Mouse (Mus musculus): ENCODE measurements at regions not wholly inside any gene's neighbourhood (a gene's known extent, or its start where the extent isn't known, plus 50 kb on each side); places are given as distances from the start of the nearest gene placed in this dataset.

GRCm38 (mm10) chr10:9569277-9569676, 105.7 kb downstream of the Samd5 start:
- no peak for DNase-seq (ENCODE audit: low read depth, low spot score)

GRCm38 (mm10) chr10:9557517-9558065, 117.4 kb downstream of the Samd5 start:
- DNase-seq (ENCODE audit: low read depth, low spot score) = no peak

DNA sequence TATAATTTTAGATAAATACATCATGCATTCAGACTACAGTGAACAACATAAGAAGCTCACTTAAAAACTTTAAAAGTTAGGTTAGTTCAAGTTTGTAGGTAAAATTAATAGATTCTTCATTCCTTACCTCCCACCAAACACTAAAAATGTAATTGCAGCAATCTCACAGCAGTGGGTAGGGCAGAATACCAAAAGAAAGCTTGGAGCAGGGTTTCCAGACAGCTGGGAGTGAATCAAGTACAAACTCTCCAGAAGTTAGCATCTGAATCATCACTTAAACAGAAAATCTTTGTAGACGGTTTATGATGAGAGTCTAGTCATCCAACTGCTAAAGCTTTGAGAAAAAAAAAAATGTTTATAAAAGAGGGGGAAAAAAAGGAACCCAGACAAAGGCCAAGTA, 117.9 kb downstream of the Samd5 start:
- no peak for DNase-seq (ENCODE audit: low read depth, low spot score)

DNA sequence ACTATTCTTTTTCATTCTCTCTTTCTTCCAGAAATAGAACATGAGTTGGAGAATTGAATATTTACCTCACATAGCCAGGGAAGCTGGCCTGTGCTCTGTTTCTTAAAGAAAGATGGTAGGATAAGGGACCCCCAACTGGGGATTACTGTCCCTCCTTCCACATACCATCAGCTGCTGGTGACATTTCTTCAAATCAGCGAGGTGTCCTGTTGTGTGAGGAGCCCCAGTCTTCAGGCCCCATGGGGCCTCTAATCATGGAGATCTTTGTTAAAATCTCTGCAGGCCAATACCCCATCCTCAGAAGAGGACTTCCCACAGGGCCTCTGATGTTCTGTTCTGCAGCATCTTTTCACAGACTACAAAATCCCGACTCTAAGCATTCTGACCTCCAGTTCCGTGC, 121.1 kb downstream of the Samd5 start:
- DNase-seq (ENCODE audit: low read depth, low spot score) = no peak

DNA sequence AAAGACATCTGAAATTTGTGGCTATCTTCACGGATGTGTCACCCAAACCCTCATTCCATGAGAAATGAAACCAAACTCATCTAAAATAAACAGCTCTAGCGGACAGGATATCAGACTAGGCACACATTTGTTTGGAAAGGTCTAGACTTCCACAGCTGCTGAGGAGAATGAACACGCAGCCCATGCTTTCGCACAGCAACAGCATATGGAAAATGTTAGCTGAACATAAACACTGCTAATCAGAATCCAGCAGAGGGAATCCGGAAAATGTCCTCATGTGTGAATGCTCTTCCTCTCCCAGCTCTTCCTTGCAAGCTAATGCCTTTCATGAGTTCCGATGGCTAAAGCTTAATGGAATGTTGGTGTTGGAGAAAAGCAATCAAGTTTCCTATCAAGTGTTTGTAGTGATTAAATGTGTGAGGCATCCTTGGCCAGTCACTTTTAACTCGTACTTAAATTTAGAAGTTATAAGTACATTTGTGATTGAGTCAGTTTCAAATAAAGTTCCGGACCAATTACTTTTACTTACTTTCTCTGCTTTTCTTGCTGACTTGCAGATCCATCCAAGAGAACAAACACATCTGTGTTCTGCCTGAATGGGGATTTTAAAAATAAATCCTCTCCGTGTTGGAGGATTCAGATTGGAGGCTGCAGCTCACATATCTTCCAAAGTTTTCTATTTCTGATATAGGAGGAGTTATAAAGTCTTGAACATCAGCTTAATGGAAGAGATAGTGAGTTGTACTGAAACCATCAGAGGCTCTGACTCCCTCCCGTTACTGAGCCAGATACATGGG, 124.9 kb downstream of the Samd5 start:
- no peak for DNase-seq (ENCODE audit: low read depth, low spot score)

DNA sequence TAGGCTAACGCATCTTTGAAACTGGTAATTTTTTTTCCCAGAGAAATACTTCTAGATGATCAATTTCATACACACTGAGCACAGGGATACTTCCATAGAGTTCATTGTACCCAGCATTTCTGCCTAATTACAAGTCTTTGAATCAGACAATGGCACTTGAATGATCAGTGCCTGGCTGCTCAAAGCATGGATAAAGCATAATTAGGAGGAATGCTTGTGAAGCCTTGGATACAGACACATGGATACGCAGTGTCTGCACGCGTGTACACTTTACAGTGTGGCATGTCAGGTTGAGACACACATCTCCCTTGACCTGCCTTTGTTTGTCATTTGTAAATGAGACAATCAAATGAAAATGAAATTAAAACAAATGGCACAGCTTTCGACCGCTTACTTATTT, 129.2 kb downstream of the Samd5 start:
- no peak for DNase-seq (ENCODE audit: low read depth, low spot score)

GRCm38 (mm10) chr10:9544041-9544786, 130.8 kb downstream of the Samd5 start:
- DNase-seq (ENCODE audit: low read depth, low spot score) = no peak

DNA sequence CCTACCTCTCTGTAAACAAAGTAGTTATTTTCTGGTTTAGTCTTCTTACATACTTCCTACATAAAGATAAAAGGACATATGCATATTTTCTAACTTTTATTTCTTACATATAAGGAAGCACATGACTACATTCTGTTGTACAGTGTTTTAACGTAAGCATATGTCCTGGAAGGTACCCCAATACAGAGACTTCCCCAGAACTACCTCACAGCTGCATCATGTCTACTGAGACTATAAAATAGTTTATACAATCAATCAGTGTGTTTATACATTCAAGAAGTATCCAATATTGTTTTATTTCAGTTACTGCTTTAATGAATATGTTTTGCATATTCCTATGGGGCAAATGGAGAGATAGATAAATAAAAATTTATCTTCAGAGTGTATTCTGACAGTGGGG, 133.4 kb downstream of the Samd5 start:
- no peak for DNase-seq (ENCODE audit: low read depth, low spot score)

- no peak for DNase-seq (ENCODE audit: low read depth, low spot score)
Measured at GRCm38 (mm10) chr10:9537686-9538085, 137.3 kb downstream of the Samd5 start.

GRCm38 (mm10) chr10:9534552-9534951, 140.5 kb downstream of the Samd5 start:
- no peak for DNase-seq (ENCODE audit: low read depth, low spot score)

DNA sequence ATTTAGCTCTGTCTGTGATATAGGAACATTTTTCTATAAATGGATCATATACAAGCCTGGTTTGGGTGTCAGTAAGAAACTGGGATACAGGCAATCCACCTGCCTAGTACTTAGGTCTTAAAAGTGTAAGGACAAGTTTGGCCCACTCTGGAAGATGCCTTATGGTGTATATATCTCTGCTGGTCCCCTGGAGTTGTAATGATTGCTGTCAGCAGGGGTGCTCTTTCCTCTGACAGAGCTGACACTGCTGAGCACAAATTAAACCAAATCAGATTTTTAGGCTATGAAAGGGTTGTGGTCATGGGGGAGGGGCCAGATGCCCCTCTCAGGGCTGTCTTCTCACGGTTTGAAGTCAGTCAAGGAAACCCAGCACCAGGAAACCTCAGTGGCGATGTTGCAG, 141.7 kb downstream of the Samd5 start:
- DNase-seq (ENCODE audit: low read depth, low spot score) = no peak

DNA sequence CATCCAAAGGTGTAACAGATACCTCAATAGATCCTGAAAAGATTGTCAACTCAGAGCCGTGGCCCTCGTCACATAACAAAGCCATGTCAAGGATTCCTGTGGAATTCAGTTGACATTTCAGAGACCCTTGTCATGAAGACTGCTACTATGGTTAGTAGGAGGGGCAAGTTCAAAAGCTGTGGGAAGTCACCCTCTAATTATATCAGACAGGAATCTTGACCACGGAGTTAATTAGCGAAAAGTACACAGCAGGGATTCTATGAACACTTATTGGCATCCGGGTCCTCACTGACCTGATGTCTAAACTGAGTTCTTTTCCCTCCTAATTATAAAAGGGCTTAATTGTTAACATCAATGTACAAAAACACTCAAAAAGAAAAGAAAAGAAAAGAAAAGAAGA, 143.1 kb downstream of the Samd5 start:
- DNase-seq (ENCODE audit: low read depth, low spot score) = no peak

GRCm38 (mm10) chr10:9529408-9529807, 145.6 kb downstream of the Samd5 start:
- no peak for DNase-seq (ENCODE audit: low read depth, low spot score)

- no peak for DNase-seq (ENCODE audit: low read depth, low spot score)
Measured at GRCm38 (mm10) chr10:9528066-9528465, 146.9 kb downstream of the Samd5 start.

GRCm38 (mm10) chr10:9509764-9510390, 165.1 kb downstream of the Samd5 start:
- DNase-seq (ENCODE audit: low read depth, low spot score) = no peak

- DNase-seq (ENCODE audit: low read depth, low spot score) = no peak
Measured at GRCm38 (mm10) chr10:9509092-9509671, 165.8 kb downstream of the Samd5 start.

- DNase-seq (ENCODE audit: low read depth, low spot score) = no peak
Measured at GRCm38 (mm10) chr10:9503569-9504493, 171.2 kb downstream of the Samd5 start.

DNA sequence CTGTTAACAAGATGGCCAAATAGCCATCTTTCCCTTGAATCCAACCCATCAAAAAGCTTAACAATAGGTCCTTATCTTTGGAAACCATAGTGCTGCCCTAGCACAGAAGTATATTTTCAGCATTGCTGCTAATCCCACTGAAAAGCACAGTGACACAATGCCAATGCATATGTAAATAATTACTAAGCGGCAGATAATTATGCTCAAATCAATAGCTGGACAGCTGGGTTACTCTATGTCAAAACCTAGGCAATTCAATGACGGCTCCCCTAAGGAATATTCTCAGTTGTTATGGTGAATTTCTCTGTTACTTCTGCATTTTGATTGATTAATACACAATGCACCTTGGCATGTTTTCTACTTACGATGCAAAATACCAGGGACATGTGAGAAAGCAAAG, 176.5 kb downstream of the Samd5 start:
- DNase-seq (ENCODE audit: low read depth, low spot score) = no peak

DNA sequence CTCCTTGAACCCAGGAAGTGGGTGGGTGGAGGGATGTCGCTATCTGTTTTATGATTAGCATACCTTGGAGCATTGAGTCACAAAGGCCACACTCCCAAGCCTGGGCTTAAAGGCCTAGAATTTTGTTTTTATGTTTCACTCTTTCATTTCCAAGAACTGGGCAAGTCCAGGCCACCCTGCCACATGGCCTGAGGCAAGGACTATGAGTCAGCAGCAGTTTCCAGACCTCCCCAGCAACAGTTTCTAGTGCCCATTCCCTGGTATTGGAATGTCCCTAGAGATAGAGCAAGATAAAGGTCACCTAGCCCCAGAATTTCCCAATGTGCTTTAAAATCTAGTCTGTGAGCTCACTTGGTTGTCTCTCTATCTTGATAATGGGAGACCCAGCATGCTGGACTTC, 178.0 kb downstream of the Samd5 start:
- no peak for DNase-seq (ENCODE audit: low read depth, low spot score)

DNA sequence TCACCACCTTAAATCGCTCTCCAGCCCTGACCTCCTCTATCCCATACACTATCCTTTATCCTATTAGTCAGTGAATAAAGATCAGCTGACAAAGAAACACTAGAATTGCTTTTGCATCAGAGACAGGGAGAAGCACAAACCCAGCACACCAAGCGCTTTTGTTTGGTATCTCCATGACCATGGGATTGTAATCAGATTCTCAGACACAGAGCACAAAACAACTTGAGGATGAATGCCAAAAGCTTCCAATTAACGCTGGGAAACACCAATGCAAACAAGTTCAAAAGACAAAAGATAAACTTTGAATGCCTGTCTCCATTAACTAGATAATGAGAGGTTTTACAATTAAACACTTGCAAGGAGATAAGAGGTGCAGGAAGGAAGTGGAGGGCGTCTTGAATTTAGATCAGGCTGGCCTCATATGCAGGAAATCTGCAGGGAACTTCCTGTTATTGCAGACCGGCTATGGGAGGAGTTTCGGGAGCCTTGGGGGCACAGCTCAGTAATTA, 179.8 kb downstream of the Samd5 start:
- DNase-seq (ENCODE audit: low read depth, low spot score) = no peak

- DNase-seq (ENCODE audit: low read depth, low spot score) = no peak
Measured at GRCm38 (mm10) chr10:9490416-9490815, 184.6 kb downstream of the Samd5 start.
